Mouse (Mus musculus): ENCODE measurements around the gene Dock9. TPM values are rescaled to one million over a fixed set of nuclear protein-coding genes. Genes with fewer than 3 reads are reported as not detected.

The Dock9 gene
- polyA plus RNA-seq, 1 experiment from 2014 or later: 6.6 TPM

- Histone ChIP-seq H3K27me3 (ENCODE audit: insufficient read depth, poor library complexity, severe bottlenecking) (no peaks in the 10 kb centered on the region), H3K27ac (peak overlapping the region; percentile 62; the same call in 1 of the 2 replicates), H3K9me3 (no peaks in the 10 kb centered on the region), H3K4me3 (no peak overlapping the region), H3K36me3 (0 out of 2 replicates have a peak, but pooled peaks cover 3% of the 10 kb centered on the region), H3K4me1 (peaks cover 39% of the 10 kb centered on the region)
- 28% methylated on average over 3 of the region's 3 CpGs for WGBS
- DNase-seq (ENCODE audit: low spot score): no peak
Observed at GRCm38 (mm10) chr14:121592890-121593289, 204.7 kb downstream of the Dock9 start.

GRCm38 (mm10) chr14:121592356-121592755, 205.3 kb downstream of the Dock9 start:
- Histone ChIP-seq H3K4me3 (no peak overlapping the region), H3K36me3 (0 out of 2 replicates have a peak, but pooled peaks cover 3% of the 10 kb centered on the region), H3K27ac (peak overlapping the region; percentile 47; the same call in 1 of the 2 replicates), H3K4me1 (peaks cover 39% of the 10 kb centered on the region), H3K27me3 (ENCODE audit: insufficient read depth, poor library complexity, severe bottlenecking) (no peaks in the 10 kb centered on the region), H3K9me3 (no peaks in the 10 kb centered on the region)
- DNase-seq (ENCODE audit: low spot score): no peak
- WGBS: 73% methylated on average over 9 of the region's 9 CpGs

- Histone ChIP-seq H3K36me3 (no peaks in the 10 kb centered on the region), H3K4me3 (no peak overlapping the region), H3K27ac (no peak overlapping the region), H3K4me1 (peaks cover 42% of the 10 kb centered on the region), H3K27me3 (ENCODE audit: insufficient read depth, poor library complexity, severe bottlenecking) (no peaks in the 10 kb centered on the region), H3K9me3 (no peaks in the 10 kb centered on the region)
- 53% methylated on average over 10 of the region's 10 CpGs for WGBS
- DNase-seq (ENCODE audit: low spot score): peak; percentile 87
Observed at GRCm38 (mm10) chr14:121589097-121589725, 208.4 kb downstream of the Dock9 start.

- no peaks in the 10 kb centered on the region for H3K9me3 ChIP-seq
- no peak for DNase-seq (ENCODE audit: low spot score)
- H3K27ac ChIP-seq: no peak overlapping the region
Observed at GRCm38 (mm10) chr14:121588451-121588850, 209.2 kb downstream of the Dock9 start.

GRCm38 (mm10) chr14:121585906-121586765, 211.5 kb downstream of the Dock9 start:
- Histone ChIP-seq H3K4me1 (peaks cover 18% of the 10 kb centered on the region), H3K27ac (no peak overlapping the region), H3K4me3 (no peak overlapping the region), H3K9me3 (no peaks in the 10 kb centered on the region), H3K27me3 (ENCODE audit: insufficient read depth, poor library complexity, severe bottlenecking) (no peaks in the 10 kb centered on the region), H3K36me3 (peaks cover 10% of the 10 kb centered on the region; the same call in 1 of the 2 replicates)
- DNase-seq (ENCODE audit: low spot score): no peak
- WGBS: 64% methylated on average over 21 of the region's 21 CpGs

More at GRCm38 (mm10) chr14:121588451-121588850, 209.2 kb downstream of the Dock9 start:
- Histone ChIP-seq H3K4me1 (peaks cover 34% of the 10 kb centered on the region), H3K4me3 (no peak overlapping the region), H3K36me3 (no peaks in the 10 kb centered on the region), H3K27me3 (ENCODE audit: insufficient read depth, poor library complexity, severe bottlenecking) (no peaks in the 10 kb centered on the region)
- 69% methylated on average over 4 of the region's 4 CpGs for WGBS

- peaks cover 30% of the 10 kb centered on the region for H3K36me3 ChIP-seq
- WGBS: 42% methylated on average over 3 of the region's 3 CpGs
- no peak overlapping the region for H3K4me3 ChIP-seq
- no peak overlapping the region for H3K27ac ChIP-seq
- no peaks in the 10 kb centered on the region for H3K9me3 ChIP-seq
- no peak for DNase-seq (ENCODE audit: low spot score)
- 0 out of 2 replicates have a peak, but pooled peaks cover 4% of the 10 kb centered on the region for H3K4me1 ChIP-seq
- H3K27me3 ChIP-seq (ENCODE audit: insufficient read depth, poor library complexity, severe bottlenecking): no peaks in the 10 kb centered on the region
Observed at GRCm38 (mm10) chr14:121579055-121579454, 218.6 kb downstream of the Dock9 start.

GRCm38 (mm10) chr14:121573391-121573790, 224.2 kb downstream of the Dock9 start:
- WGBS: 86% methylated on average over 5 of the region's 5 CpGs
- H3K36me3 ChIP-seq: peaks cover 9% of the 10 kb centered on the region; the same call in 1 of the 2 replicates
- H3K27ac ChIP-seq: no peak overlapping the region
- 0 out of 2 replicates have a peak, but pooled peaks cover 4% of the 10 kb centered on the region for H3K4me1 ChIP-seq
- H3K27me3 ChIP-seq (ENCODE audit: insufficient read depth, poor library complexity, severe bottlenecking): no peaks in the 10 kb centered on the region
- H3K4me3 ChIP-seq: no peak overlapping the region
- H3K9me3 ChIP-seq: no peaks in the 10 kb centered on the region
- no peak for DNase-seq (ENCODE audit: low spot score)

- H3K27ac ChIP-seq: no peak overlapping the region
- WGBS: 61% methylated on average over 9 of the region's 9 CpGs
- H3K4me3 ChIP-seq: no peak overlapping the region
- peaks cover 15% of the 10 kb centered on the region for H3K4me1 ChIP-seq
- peaks cover 8% of the 10 kb centered on the region; the same call in 1 of the 2 replicates for H3K36me3 ChIP-seq
- H3K27me3 ChIP-seq (ENCODE audit: insufficient read depth, poor library complexity, severe bottlenecking): no peaks in the 10 kb centered on the region
- H3K9me3 ChIP-seq: no peaks in the 10 kb centered on the region
- no peak for DNase-seq (ENCODE audit: low spot score)
Observed at GRCm38 (mm10) chr14:121566794-121567201, 230.8 kb downstream of the Dock9 start.

GRCm38 (mm10) chr14:121565930-121566329, 231.7 kb downstream of the Dock9 start:
- Histone ChIP-seq H3K27ac (no peak overlapping the region), H3K9me3 (no peaks in the 10 kb centered on the region), H3K4me3 (no peak overlapping the region), H3K27me3 (ENCODE audit: insufficient read depth, poor library complexity, severe bottlenecking) (no peaks in the 10 kb centered on the region), H3K4me1 (peaks cover 15% of the 10 kb centered on the region), H3K36me3 (peaks cover 10% of the 10 kb centered on the region; the same call in 1 of the 2 replicates)
- no peak for DNase-seq (ENCODE audit: low spot score)
- WGBS: 64% methylated on average over 6 of the region's 6 CpGs

- no peak overlapping the region for H3K27ac ChIP-seq
- peaks cover 12% of the 10 kb centered on the region; the same call in 1 of the 2 replicates for H3K36me3 ChIP-seq
- no peaks in the 10 kb centered on the region for H3K27me3 ChIP-seq (ENCODE audit: insufficient read depth, poor library complexity, severe bottlenecking)
- no peak for DNase-seq (ENCODE audit: low spot score)
- no peaks in the 10 kb centered on the region for H3K9me3 ChIP-seq
- H3K4me3 ChIP-seq: no peak overlapping the region
- peaks cover 15% of the 10 kb centered on the region for H3K4me1 ChIP-seq
- WGBS: 81% methylated on average over 7 of the region's 7 CpGs
Observed at GRCm38 (mm10) chr14:121564656-121565055, 233.0 kb downstream of the Dock9 start.

- DNase-seq (ENCODE audit: low spot score): no peak
- Histone ChIP-seq H3K4me3 (no peak overlapping the region), H3K27me3 (ENCODE audit: insufficient read depth, poor library complexity, severe bottlenecking) (no peaks in the 10 kb centered on the region), H3K4me1 (peaks cover 15% of the 10 kb centered on the region), H3K9me3 (no peaks in the 10 kb centered on the region), H3K27ac (no peak overlapping the region), H3K36me3 (peaks cover 12% of the 10 kb centered on the region; the same call in 1 of the 2 replicates)
- WGBS: 88% methylated on average over 4 of the region's 4 CpGs
Observed at GRCm38 (mm10) chr14:121563954-121564353, 233.7 kb downstream of the Dock9 start.

GRCm38 (mm10) chr14:121559026-121559425, 238.6 kb downstream of the Dock9 start:
- DNase-seq (ENCODE audit: low spot score): no peak
- Histone ChIP-seq H3K4me1 (peaks cover 1% of the 10 kb centered on the region), H3K27ac (no peak overlapping the region), H3K4me3 (no peak overlapping the region), H3K27me3 (ENCODE audit: insufficient read depth, poor library complexity, severe bottlenecking) (no peaks in the 10 kb centered on the region), H3K9me3 (no peaks in the 10 kb centered on the region), H3K36me3 (peaks cover 17% of the 10 kb centered on the region; the same call in 1 of the 2 replicates)
- WGBS: 88% methylated on average over 13 of the region's 13 CpGs

Data from heart, embryonic 10.5 days (tissue).